Mouse (Mus musculus): Measurements from ENCODE around the gene Prkn. TPM values are rescaled to one million over a fixed set of nuclear protein-coding genes. Genes with fewer than 3 reads are reported as not detected.

Prkn gene
- polyA plus RNA-seq, 1 experiment from 2014 or later: 1.5 TPM

DNA sequence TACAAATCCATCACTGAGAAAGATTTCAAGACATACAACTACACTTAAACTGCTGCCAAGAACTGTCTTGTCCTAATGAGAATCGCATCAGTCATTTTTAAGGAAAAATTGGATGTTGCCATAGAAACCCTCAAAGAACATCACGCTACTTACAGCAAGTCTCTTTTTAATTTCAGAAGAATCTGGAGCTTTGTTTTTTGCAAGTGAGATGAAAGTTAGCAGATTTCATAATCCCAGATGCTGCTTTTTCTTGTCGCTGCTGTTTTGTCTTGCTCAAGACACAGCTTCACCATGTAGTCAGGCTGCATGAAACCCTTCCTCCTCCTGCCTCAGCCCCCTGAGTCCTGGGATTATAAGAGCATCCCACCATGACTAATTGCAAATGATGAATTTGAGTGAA is 373.5 kb downstream of the Prkn start:
- H3K9me3 ChIP-seq: no peaks in the 10 kb centered on the region
- H3K27me3 ChIP-seq: no peaks in the 10 kb centered on the region
- no peaks in the 10 kb centered on the region for H3K36me3 ChIP-seq
- no peaks in the 10 kb centered on the region for H3K4me1 ChIP-seq (replicated peaks)
- 94% methylated on average over 3 of the region's 3 CpGs for WGBS
- no peak overlapping the region for H3K9ac ChIP-seq (replicated peaks)
- no peak for ATAC-seq (ENCODE audit: insufficient number of reproducible peaks, insufficient read depth, low FRiP score, low TSS enrichment, low read depth)
- no peak overlapping the region for H3K27ac ChIP-seq
- no peak overlapping the region for H3K4me3 ChIP-seq (replicated peaks)
- H3K4me2 ChIP-seq: no peak overlapping the region

DNA sequence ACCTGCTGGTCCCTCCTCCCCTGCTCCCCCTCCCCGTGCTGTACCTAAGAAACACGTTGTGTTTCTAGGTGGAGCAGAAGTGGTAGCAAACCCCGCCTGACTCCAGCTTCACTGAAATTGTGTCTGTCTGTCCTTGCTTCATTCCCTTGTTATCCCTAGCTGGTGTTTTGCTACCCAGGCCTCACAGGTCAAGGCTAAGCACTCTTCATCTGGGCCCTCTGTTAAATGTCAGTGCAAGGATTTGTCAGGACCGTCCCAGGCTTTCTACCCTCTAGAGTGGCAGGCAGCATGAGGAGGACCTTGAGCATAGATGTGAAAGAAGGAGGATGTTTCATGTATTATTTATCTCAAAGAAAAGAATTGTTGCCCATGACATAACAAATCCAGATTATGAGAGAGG is 388.8 kb downstream of the Prkn start:
- Histone ChIP-seq H3K9me3 (no peaks in the 10 kb centered on the region), H3K4me1 (replicated peaks) (peaks cover 4% of the 10 kb centered on the region; the same call in 1 of the 2 replicates), H3K27me3 (no peaks in the 10 kb centered on the region), H3K4me2 (no peak overlapping the region), H3K9ac (replicated peaks) (no peak overlapping the region), H3K4me3 (replicated peaks) (no peak overlapping the region), H3K27ac (no peak overlapping the region), H3K36me3 (no peaks in the 10 kb centered on the region)
- ATAC-seq (ENCODE audit: insufficient number of reproducible peaks, insufficient read depth, low FRiP score, low TSS enrichment, low read depth): no peak
- 56% methylated on average over 4 of the region's 4 CpGs for WGBS

DNA sequence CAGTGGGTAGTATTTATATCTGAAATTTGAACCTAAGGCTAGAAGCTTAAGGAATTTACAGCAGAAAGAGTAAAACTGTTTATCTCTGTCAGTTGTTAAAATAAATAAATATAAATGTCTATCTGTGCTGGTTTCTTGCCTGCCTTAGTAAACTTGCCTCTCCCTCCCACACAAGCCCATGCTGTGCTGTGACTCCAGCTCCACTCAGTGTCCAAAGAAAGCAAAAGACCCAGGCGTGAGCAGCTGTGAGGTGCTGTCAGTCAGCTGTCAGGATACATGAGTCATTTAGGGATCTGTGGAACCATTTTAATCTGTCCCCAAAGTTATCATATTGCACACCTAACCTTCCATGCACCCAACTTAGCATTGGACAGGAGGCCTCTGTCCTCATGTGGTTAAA is 389.2 kb downstream of the Prkn start:
- H3K9ac ChIP-seq (replicated peaks): no peak overlapping the region
- peaks cover 4% of the 10 kb centered on the region; the same call in 1 of the 2 replicates for H3K4me1 ChIP-seq (replicated peaks)
- no peak for ATAC-seq (ENCODE audit: insufficient number of reproducible peaks, insufficient read depth, low FRiP score, low TSS enrichment, low read depth)
- 44% methylated on average over 1 of the region's 1 CpGs for WGBS
- H3K36me3 ChIP-seq: no peaks in the 10 kb centered on the region
- no peak overlapping the region for H3K4me2 ChIP-seq
- no peaks in the 10 kb centered on the region for H3K9me3 ChIP-seq
- H3K27ac ChIP-seq: no peak overlapping the region
- H3K4me3 ChIP-seq (replicated peaks): no peak overlapping the region
- no peaks in the 10 kb centered on the region for H3K27me3 ChIP-seq

DNA sequence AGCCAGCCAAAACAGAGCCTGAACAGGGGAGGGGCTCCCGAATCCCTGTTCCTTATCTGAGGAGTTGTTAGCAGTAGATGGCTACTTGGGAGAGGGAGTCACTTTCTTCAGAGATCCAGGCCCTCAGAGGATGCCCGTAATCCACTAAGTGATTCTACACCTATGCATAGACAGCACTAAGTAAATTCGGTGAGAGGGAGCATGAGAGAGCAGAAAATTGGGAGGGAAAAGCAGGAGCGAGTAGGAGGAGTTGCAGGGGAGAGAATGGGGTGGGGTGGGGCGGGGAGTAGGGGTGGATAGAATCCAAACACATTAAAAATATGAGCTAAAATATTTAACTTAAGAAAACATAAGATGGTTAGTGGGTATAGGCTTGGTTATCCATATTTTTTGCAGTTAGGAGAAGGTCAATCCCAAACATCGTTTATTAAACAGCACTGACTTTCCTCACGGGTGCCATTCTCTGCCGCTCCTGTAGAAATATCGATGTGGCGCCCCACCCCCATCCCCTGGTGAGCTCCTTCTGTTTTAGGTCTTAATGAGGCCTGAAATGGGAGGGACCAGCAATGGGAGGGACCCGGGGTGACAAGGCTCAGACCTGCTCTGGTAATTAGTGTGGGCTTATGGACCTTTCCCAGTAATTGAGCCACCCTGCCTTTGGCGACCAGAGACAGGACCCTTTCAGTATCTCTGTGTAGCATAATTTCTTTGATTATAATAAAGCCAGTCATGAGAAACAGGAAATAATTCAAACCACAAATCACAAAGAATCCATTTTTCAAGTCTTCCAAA is 390.6 kb downstream of the Prkn start:
- Histone ChIP-seq H3K36me3 (no peaks in the 10 kb centered on the region), H3K4me3 (replicated peaks) (no peak overlapping the region), H3K9ac (replicated peaks) (no peak overlapping the region; the same call in 1 of the 2 replicates), H3K27me3 (no peaks in the 10 kb centered on the region), H3K4me2 (peak overlapping the region; percentile 33), H3K9me3 (no peaks in the 10 kb centered on the region), H3K4me1 (replicated peaks) (peaks cover 4% of the 10 kb centered on the region; the same call in 1 of the 2 replicates), H3K27ac (no peak overlapping the region)
- ATAC-seq (ENCODE audit: insufficient number of reproducible peaks, insufficient read depth, low FRiP score, low TSS enrichment, low read depth): no peak; the same call in 1 of the 2 replicates
- WGBS: 30% methylated on average over 12 of the region's 12 CpGs

DNA sequence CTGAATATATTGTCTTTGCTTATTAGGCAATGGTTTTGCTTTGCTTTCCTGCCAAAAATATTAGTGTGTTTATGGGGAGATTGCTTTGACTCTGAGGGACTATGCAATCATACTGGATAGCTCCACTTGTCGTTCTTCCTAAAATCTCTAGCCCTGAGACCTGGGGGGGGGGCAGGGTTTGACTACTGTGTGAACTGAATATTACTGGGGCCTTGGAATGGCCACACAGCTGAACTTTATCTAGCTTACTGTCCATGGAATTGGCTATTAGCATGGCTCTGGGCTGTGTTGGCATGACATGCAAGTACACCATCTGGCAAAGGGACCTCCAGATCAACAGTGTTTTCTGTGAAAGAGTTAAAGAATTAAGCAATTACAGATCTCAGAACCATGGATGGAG is 395.1 kb downstream of the Prkn start:
- 77% methylated on average over 1 of the region's 1 CpGs for WGBS
- H3K27me3 ChIP-seq: no peaks in the 10 kb centered on the region
- no peak overlapping the region for H3K4me3 ChIP-seq (replicated peaks)
- no peak for ATAC-seq (ENCODE audit: insufficient number of reproducible peaks, insufficient read depth, low FRiP score, low TSS enrichment, low read depth)
- no peak overlapping the region for H3K9ac ChIP-seq (replicated peaks)
- peaks cover 4% of the 10 kb centered on the region; the same call in 1 of the 2 replicates for H3K4me1 ChIP-seq (replicated peaks)
- no peak overlapping the region for H3K27ac ChIP-seq
- no peaks in the 10 kb centered on the region for H3K9me3 ChIP-seq
- no peaks in the 10 kb centered on the region for H3K36me3 ChIP-seq
- H3K4me2 ChIP-seq: no peak overlapping the region

DNA sequence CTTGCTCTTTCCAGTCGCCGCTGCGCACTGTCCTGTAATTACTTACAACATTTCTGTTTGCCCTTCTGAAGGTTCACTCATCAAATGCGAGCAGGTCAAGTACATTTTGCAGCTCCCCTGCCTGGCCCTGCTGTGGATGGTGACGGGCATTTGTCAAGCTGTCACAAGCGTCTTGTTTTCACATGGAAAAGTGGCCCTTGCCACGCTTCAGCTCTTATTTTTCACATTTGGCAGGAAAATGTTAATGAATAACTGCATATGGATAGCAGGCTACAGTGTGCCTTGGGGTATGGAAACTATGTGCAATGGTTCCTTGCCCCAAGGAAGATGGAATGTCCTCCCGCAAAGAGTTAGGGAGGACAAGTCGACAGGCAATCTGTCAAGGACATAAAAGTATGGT is 404.9 kb downstream of the Prkn start:
- 67% methylated on average over 9 of the region's 9 CpGs for WGBS
- Histone ChIP-seq H3K4me1 (replicated peaks) (peaks cover 10% of the 10 kb centered on the region; the same call in 1 of the 2 replicates), H3K27ac (no peak overlapping the region), H3K4me3 (replicated peaks) (no peak overlapping the region), H3K9ac (replicated peaks) (no peak overlapping the region), H3K27me3 (no peaks in the 10 kb centered on the region), H3K36me3 (no peaks in the 10 kb centered on the region), H3K9me3 (no peaks in the 10 kb centered on the region), H3K4me2 (no peak overlapping the region)
- no peak for ATAC-seq (ENCODE audit: insufficient number of reproducible peaks, insufficient read depth, low FRiP score, low TSS enrichment, low read depth)

DNA sequence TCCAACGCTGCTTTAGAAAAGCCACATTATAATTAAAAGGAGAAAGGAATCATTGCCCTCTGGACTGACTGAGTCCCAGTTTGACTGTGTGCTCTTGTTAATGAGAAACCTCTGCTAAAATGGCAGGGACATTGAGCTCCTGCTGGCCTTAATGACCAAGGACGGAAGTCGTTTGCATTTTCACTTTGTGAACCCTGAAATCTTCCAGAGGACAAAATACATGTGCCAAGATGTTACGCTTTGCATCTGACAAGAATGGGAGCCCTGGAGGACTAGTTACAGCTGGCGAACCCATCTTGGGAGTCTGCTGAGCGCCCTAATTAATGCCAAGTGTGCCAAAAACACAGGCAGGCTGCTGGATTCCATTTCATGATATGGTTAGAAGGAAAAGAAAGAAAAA is 409.0 kb downstream of the Prkn start:
- 21% methylated on average over 6 of the region's 6 CpGs for WGBS
- Histone ChIP-seq H3K4me2 (peak overlapping the region; percentile 28; the same call in 1 of the 2 replicates), H3K27me3 (no peaks in the 10 kb centered on the region), H3K36me3 (no peaks in the 10 kb centered on the region), H3K9ac (replicated peaks) (no peak overlapping the region), H3K4me3 (replicated peaks) (no peak overlapping the region), H3K9me3 (no peaks in the 10 kb centered on the region), H3K4me1 (replicated peaks) (peaks cover 10% of the 10 kb centered on the region; the same call in 1 of the 2 replicates), H3K27ac (0 out of 2 replicates have a peak overlapping the region, but pooled peaks have one; percentile 17)
- ATAC-seq (ENCODE audit: insufficient number of reproducible peaks, insufficient read depth, low FRiP score, low TSS enrichment, low read depth): no peak

DNA sequence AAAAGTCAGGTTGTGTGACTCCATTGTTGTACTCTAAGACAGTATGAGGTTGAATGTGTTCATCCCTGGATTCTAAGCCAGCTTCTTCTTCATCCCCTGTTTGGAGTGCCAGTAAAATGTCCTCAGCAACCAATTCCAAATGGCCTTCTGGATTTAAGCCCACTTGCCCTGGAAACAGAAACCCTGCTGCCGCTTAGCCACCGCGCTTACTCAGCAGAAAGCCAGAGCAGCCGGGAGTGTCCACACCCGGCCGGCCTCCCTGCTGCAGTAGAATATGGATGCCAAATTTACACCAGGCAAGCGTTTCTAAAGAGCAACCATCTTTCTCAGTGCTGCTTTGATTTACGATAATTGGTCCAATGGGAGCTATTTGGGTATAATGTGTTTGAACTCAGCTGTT is 420.5 kb downstream of the Prkn start:
- Histone ChIP-seq H3K36me3 (no peaks in the 10 kb centered on the region), H3K27ac (no peak overlapping the region), H3K4me3 (replicated peaks) (no peak overlapping the region), H3K4me2 (no peak overlapping the region), H3K9ac (replicated peaks) (no peak overlapping the region), H3K4me1 (replicated peaks) (no peaks in the 10 kb centered on the region), H3K27me3 (no peaks in the 10 kb centered on the region), H3K9me3 (no peaks in the 10 kb centered on the region)
- no peak for ATAC-seq (ENCODE audit: insufficient number of reproducible peaks, insufficient read depth, low FRiP score, low TSS enrichment, low read depth)
- 66% methylated on average over 8 of the region's 8 CpGs for WGBS

DNA sequence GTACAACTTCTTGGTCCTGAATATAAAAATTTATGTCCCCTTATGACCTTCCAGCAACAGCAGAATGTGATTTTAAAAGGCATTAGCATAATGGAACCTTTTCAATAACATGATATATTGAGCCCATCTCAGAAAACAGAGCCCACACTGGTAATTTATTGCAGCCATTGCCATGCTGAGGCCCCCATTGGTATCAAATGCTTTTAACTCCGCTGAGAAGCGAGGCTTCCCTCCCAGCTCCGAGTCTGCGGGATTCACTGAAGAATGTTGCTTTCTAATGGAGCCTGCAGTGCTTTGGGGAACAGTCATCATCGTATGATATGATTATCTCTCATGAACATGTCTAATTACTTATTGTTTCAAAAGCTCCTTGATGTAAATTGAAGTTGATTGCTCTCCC is 421.5 kb downstream of the Prkn start:
- Histone ChIP-seq H3K27me3 (no peaks in the 10 kb centered on the region), H3K27ac (no peak overlapping the region), H3K9me3 (no peaks in the 10 kb centered on the region), H3K36me3 (no peaks in the 10 kb centered on the region), H3K4me1 (replicated peaks) (no peaks in the 10 kb centered on the region), H3K9ac (replicated peaks) (no peak overlapping the region), H3K4me2 (no peak overlapping the region), H3K4me3 (replicated peaks) (no peak overlapping the region)
- WGBS: 59% methylated on average over 5 of the region's 5 CpGs
- no peak for ATAC-seq (ENCODE audit: insufficient number of reproducible peaks, insufficient read depth, low FRiP score, low TSS enrichment, low read depth)

DNA sequence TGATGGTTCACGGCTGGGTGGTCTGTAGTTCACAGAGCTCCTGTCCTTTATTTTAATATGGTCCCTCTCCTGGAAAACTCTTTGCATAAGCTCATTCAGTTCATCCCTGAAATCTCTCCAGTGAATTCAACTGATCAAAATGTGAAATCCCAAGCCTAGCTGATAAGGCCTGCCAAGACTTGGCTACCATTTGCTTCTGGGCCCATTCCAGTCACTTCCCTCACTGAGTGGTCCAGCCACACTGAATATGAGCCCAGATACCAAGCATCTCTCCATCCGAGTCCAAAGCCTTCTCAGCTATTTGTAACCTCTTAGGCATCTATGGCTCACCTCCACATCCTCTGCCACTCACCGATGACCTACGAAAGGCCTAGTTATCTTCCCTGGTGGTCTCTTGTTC is 427.8 kb downstream of the Prkn start:
- ATAC-seq (ENCODE audit: insufficient number of reproducible peaks, insufficient read depth, low FRiP score, low TSS enrichment, low read depth): no peak
- 90% methylated on average over 4 of the region's 4 CpGs for WGBS
- Histone ChIP-seq H3K4me3 (replicated peaks) (no peak overlapping the region), H3K27me3 (no peaks in the 10 kb centered on the region), H3K9ac (replicated peaks) (no peak overlapping the region), H3K4me2 (no peak overlapping the region), H3K36me3 (no peaks in the 10 kb centered on the region), H3K4me1 (replicated peaks) (no peaks in the 10 kb centered on the region), H3K9me3 (no peaks in the 10 kb centered on the region), H3K27ac (no peak overlapping the region)

DNA sequence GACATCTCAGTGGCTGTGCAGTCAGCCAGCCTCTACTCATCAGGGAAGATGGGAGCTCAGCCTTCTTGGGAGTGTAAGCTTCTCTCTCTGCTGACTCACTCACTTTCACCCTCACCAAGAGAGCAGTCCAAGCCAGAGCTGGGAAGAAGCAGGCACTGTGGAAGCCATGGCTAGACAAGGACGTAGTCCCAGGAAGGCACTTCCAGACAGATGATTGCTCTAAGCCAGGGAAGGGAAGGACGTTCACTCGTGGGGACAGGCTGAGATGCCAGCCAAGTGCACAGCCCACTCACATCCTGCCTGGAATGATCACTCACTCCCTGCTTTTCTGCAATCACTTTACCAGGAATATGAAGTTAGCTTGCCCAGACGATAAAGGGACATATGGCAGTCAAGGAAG is 430.0 kb downstream of the Prkn start:
- Histone ChIP-seq H3K36me3 (no peaks in the 10 kb centered on the region), H3K9me3 (no peaks in the 10 kb centered on the region), H3K27ac (no peak overlapping the region), H3K27me3 (no peaks in the 10 kb centered on the region), H3K9ac (replicated peaks) (no peak overlapping the region), H3K4me1 (replicated peaks) (no peaks in the 10 kb centered on the region), H3K4me2 (no peak overlapping the region), H3K4me3 (replicated peaks) (no peak overlapping the region)
- 91% methylated on average over 4 of the region's 4 CpGs for WGBS
- ATAC-seq (ENCODE audit: insufficient number of reproducible peaks, insufficient read depth, low FRiP score, low TSS enrichment, low read depth): no peak

DNA sequence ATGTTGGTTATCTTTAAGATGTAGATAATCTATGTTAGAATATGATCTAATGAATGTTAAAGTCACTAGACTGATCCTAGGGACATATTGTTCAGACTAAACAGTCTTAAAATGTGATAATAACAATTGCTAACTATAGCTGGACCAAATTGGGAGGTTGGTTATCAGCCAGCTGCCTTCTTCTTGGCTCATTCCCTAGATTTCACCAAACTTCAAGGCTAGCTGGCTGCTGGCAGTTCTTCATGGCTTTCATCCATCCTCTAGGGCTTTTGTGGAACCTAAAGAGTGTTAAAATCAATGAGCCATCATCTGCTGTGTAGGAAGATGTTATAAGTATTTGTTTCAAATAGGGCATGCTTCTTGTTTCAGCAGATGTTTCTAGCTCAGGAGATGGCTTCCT is 431.7 kb downstream of the Prkn start:
- no peaks in the 10 kb centered on the region for H3K9me3 ChIP-seq
- no peak for ATAC-seq (ENCODE audit: insufficient number of reproducible peaks, insufficient read depth, low FRiP score, low TSS enrichment, low read depth)
- H3K4me3 ChIP-seq (replicated peaks): no peak overlapping the region
- H3K4me2 ChIP-seq: no peak overlapping the region
- no peaks in the 10 kb centered on the region for H3K36me3 ChIP-seq
- no peaks in the 10 kb centered on the region for H3K4me1 ChIP-seq (replicated peaks)
- H3K27me3 ChIP-seq: no peaks in the 10 kb centered on the region
- no peak overlapping the region for H3K9ac ChIP-seq (replicated peaks)
- H3K27ac ChIP-seq: no peak overlapping the region

Measured in limb, embryonic 12.5 days (tissue).